Comparison of ENCODE assay signal across 8 mouse cellular contexts in genomic region chr8:123478456-123479218, GRCm38 (mm10). TPM values are rescaled to one million over a fixed set of nuclear protein-coding genes. Genes with fewer than 3 reads are reported as not detected.
DNase-seq lines count a peak whose midpoint lies in the region; ATAC-seq and TF ChIP-seq lines count a peak whose summit lies in the region.

No protein-coding gene starts in this region.

- no peak for TF ChIP-seq CTCF in C2C12 (IDR thresholded peaks at IDR 0.05; ENCODE audit: control insufficient read depth, insufficient read depth, insufficient read length)

- H3K79me2 ChIP-seq in C2C12 (ENCODE audit: control insufficient read depth, insufficient read depth): peaks cover 51% of the 10 kb centered on the region

- H3K4me3 ChIP-seq in C2C12 (ENCODE audit: insufficient read depth, poor library complexity, severe bottlenecking): peak overlapping the region; percentile 58
- peak overlapping the region; percentile 75 for H3K4me3 ChIP-seq in hindbrain, embryonic 13.5 days
- H3K4me3 ChIP-seq in stomach, embryonic 14.5 days (ENCODE audit: low read depth, low read length): peak overlapping the region; percentile 79

- peak; percentile 29 for DNase-seq in cerebellum, adult 9-11 months
- no peak for DNase-seq in cerebellum, postnatal 4 days (ENCODE audit: low spot score in 2 of 2)
- peak; percentile 45 for DNase-seq in c-Kit-positive CD71-positive TER-119-negative erythroid progenitor cells, embryonic 14.5 days (ENCODE audit: low read depth)
- peak; percentile 4 for DNase-seq in lung, postnatal 25 days (ENCODE audit: low spot score)
- DNase-seq in urinary bladder, postnatal 4 days (ENCODE audit: low spot score in 2 of 2): no peak

- 39% methylated on average over 16 of the region's 16 CpGs for WGBS in hindbrain, embryonic 13.5 days
- WGBS in stomach, embryonic 14.5 days: 32% methylated on average over 16 of the region's 16 CpGs

- no peaks in the 10 kb centered on the region for H3K27me3 ChIP-seq in C2C12 (ENCODE audit: control insufficient read depth, insufficient read depth, insufficient read length)
- no peaks in the 10 kb centered on the region for H3K27me3 ChIP-seq in hindbrain, embryonic 13.5 days
- H3K27me3 ChIP-seq in stomach, embryonic 14.5 days (ENCODE audit: control insufficient read depth, insufficient read depth, low read length): no peaks in the 10 kb centered on the region

- peak overlapping the region; percentile 84 for H3ac ChIP-seq in C2C12 (ENCODE audit: control insufficient read depth, insufficient read length, low read depth)

- H3K9ac ChIP-seq in hindbrain, embryonic 13.5 days: peak overlapping the region; percentile 88
- peak overlapping the region; percentile 63 for H3K9ac ChIP-seq in stomach, embryonic 14.5 days (replicated peaks; ENCODE audit: low read depth, low read length)

- peaks cover 20% of the 10 kb centered on the region for H3K4me1 ChIP-seq in hindbrain, embryonic 13.5 days (replicated peaks)
- peaks cover 5% of the 10 kb centered on the region; the same call in 1 of the 2 replicates for H3K4me1 ChIP-seq in stomach, embryonic 14.5 days (ENCODE audit: control insufficient read depth, insufficient read depth, low read length)

- no peaks in the 10 kb centered on the region for H3K9me3 ChIP-seq in hindbrain, embryonic 13.5 days
- H3K9me3 ChIP-seq in stomach, embryonic 14.5 days (ENCODE audit: control insufficient read depth, low read depth, low read length): no peaks in the 10 kb centered on the region

- H3K4me2 ChIP-seq in hindbrain, embryonic 13.5 days: peak overlapping the region; percentile 83
- H3K4me2 ChIP-seq in stomach, embryonic 14.5 days (replicated peaks; ENCODE audit: low read depth, low read length): peak overlapping the region; percentile 88

- no peak for ATAC-seq in hindbrain, embryonic 13.5 days (ENCODE audit: low FRiP score)
- no peak for ATAC-seq in stomach, embryonic 14.5 days (ENCODE audit: insufficient number of reproducible peaks, insufficient read depth, low FRiP score, low read depth)

- H3K36me3 ChIP-seq in C2C12 (ENCODE audit: control insufficient read depth, insufficient read depth): peaks cover 29% of the 10 kb centered on the region
- peaks cover 30% of the 10 kb centered on the region for H3K36me3 ChIP-seq in hindbrain, embryonic 13.5 days
- peaks cover 21% of the 10 kb centered on the region; the same call in 1 of the 2 replicates for H3K36me3 ChIP-seq in stomach, embryonic 14.5 days (ENCODE audit: control insufficient read depth, insufficient read depth, low read length)

- peaks cover 26% of the 10 kb centered on the region for H3K79me3 ChIP-seq in C2C12 (ENCODE audit: low read depth)

- peak overlapping the region; percentile 98 for H3K27ac ChIP-seq in hindbrain, embryonic 13.5 days
- H3K27ac ChIP-seq in stomach, embryonic 14.5 days (ENCODE audit: low read length): no peak overlapping the region; the same call in 1 of the 2 replicates

TF ChIP-seq in C2C12, 6 proteins besides CTCF, POLR2A, EP300 and RAD21:
- no peak for TF ChIP-seq MYOG (IDR thresholded peaks at IDR 0.05; ENCODE audit: control insufficient read depth, extremely low read depth, insufficient read length)
- no peak for TF ChIP-seq MYOD1 (IDR thresholded peaks at IDR 0.05; ENCODE audit: control insufficient read depth, insufficient read length, low read depth)
- TF ChIP-seq FOSL1 (IDR thresholded peaks at IDR 0.05; ENCODE audit: insufficient read depth, low read length, poor library complexity, severe bottlenecking): no peak
- TF ChIP-seq MAX (IDR thresholded peaks at IDR 0.05): no peak
- TF ChIP-seq USF1 (IDR thresholded peaks at IDR 0.05; ENCODE audit: low read depth): no peak
- no peak for TF ChIP-seq CEBPB (IDR thresholded peaks at IDR 0.05; ENCODE audit: low read depth)
TF ChIP-seq in C2C12: peak in this region for 0.

RNA-seq across cellular contexts. Expression of gene Afg3l1, which starts 0.9 kb away (rescaled TPM):
- polyA plus RNA-seq in C2C12 (2012; fragmentation: generic; extraction: Trizol): 35.9 TPM
- 57.8 and 62.4 TPM in 2 replicates for polyA plus RNA-seq in hindbrain, embryonic 13.5 days (2015; fragmentation: Nextera tagmentation; extraction: Ambion mirVana)
- 35.8 and 36.3 TPM in 2 replicates for polyA plus RNA-seq in stomach, embryonic 14.5 days (2014; fragmentation: Nextera tagmentation; extraction: Ambion mirVana)

RNA-seq across cellular contexts. Expression of gene Dbndd1, which starts 36.6 kb away (rescaled TPM):
- polyA plus RNA-seq in C2C12 (2012; fragmentation: generic; extraction: Trizol): 1.5 TPM
- 85.6 and 93.6 TPM in 2 replicates for polyA plus RNA-seq in hindbrain, embryonic 13.5 days (2015; fragmentation: Nextera tagmentation; extraction: Ambion mirVana)
- polyA plus RNA-seq in stomach, embryonic 14.5 days (2014; fragmentation: Nextera tagmentation; extraction: Ambion mirVana): 4.0 and 5.7 TPM in 2 replicates

RNA-seq across cellular contexts. Expression of gene Gas8, which starts 40.0 kb away (rescaled TPM):
- 29.8 TPM for polyA plus RNA-seq in C2C12 (2012; fragmentation: generic; extraction: Trizol)
- 42.5 and 44.8 TPM in 2 replicates for polyA plus RNA-seq in hindbrain, embryonic 13.5 days (2015; fragmentation: Nextera tagmentation; extraction: Ambion mirVana)
- polyA plus RNA-seq in stomach, embryonic 14.5 days (2014; fragmentation: Nextera tagmentation; extraction: Ambion mirVana): 31.3 and 32.5 TPM in 2 replicates

RNA-seq across cellular contexts. Expression of gene Def8, which starts 55.3 kb away (rescaled TPM):
- polyA plus RNA-seq in C2C12 (2012; fragmentation: generic; extraction: Trizol): 23.9 TPM
- 42.2 and 44.3 TPM in 2 replicates for polyA plus RNA-seq in hindbrain, embryonic 13.5 days (2015; fragmentation: Nextera tagmentation; extraction: Ambion mirVana)
- polyA plus RNA-seq in stomach, embryonic 14.5 days (2014; fragmentation: Nextera tagmentation; extraction: Ambion mirVana): 30.2 and 30.9 TPM in 2 replicates

Comparison
In these comparisons a context has a peak if more than half of its experiments do, and no peak if none do; other contexts are left out.
1. DNase-seq: peak in cerebellum, adult 9-11 months (single experiment), c-Kit-positive CD71-positive TER-119-negative erythroid progenitor cells, embryonic 14.5 days (single experiment) and lung, postnatal 25 days (single experiment); none in cerebellum, postnatal 4 days (0 of 2) and urinary bladder, postnatal 4 days (0 of 2).
2. RNA of gene Dbndd1, which starts 36.6 kb away (polyA plus RNA-seq): 85.6 to 93.6 TPM in hindbrain, embryonic 13.5 days; 4.0 to 5.7 TPM in stomach, embryonic 14.5 days and 1.5 TPM in C2C12 (single experiment); every median in the first group is over 10 times any median in the second.
3. Peak in every context shown above with its lines, with median percentiles within 50 percentile points of each other: H3K4me3 ChIP-seq.